Mouse (Mus musculus): ENCODE measurements at regions not wholly inside any gene's neighbourhood (a gene's known extent, or its start where the extent isn't known, plus 50 kb on each side); places are given as distances from the start of the nearest gene placed in this dataset.
"Not testable (repeated sequence)": the region's sequence is repeated elsewhere in the genome, so short reads cannot be mapped to it uniquely, and the experiment has no call there.

DNA sequence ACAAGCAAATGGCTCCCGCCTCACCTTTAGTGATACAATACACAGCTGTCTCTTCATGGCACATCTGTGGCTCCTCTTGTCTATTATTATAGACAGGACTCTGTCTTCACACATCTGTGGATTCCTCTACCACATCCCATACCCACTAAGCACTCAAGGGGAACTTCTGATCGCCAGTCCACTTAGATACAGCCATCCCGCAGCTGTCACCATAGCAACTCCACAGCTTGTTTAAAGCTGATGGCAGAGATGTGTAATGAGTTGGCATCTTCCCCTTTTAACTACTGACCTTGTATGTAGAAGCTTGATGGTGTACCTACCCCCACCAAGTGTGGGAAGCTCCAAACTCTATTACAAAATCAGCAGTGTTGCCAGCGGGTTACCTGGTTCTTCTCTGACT lies 109.5 kb upstream of the Pfn2 start:
- DNase-seq (ENCODE audit: low spot score): no peak

DNA sequence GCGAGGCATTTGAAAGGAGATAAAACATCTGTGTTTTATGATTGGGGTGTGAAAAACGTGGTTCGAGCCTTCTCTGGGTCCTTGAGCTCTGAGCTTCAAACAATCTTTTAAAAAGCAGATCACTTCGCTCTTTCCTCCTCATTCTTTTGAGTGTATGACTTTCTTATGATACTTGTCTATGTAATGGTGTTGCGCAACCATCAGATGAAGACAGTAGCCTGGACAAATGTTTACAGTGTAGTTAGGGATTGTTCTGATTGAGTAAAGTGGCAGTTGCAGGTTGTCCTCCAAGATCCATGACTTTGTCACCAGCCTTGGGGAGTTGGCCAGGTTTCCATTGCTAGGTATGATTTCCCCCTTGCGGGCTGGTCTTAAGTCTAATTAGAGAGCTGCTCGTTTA lies 116.1 kb upstream of the Pfn2 start:
- DNase-seq (ENCODE audit: low spot score): no peak

DNA sequence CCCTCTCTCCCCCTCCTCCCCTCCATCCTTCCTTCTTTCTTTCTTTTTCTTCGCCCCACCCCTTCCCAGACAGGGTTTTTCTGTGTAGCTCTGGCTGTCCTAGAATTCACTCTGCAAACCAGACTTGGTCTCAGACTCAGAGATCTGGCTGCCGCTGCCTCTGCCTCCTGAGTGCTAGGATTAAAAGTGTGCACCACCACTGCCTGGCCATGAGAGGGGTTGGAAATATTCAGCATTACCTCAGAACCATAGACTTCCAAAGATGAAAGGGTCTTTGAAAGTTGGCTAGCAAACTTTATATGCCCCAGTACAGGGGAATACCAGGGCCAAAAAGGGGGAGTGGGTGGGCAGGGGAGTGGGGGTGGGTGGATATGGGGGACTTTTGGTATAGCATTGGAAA lies 122.7 kb upstream of the Pfn2 start:
- DNase-seq (ENCODE audit: low spot score): not testable (repeated sequence)

DNA sequence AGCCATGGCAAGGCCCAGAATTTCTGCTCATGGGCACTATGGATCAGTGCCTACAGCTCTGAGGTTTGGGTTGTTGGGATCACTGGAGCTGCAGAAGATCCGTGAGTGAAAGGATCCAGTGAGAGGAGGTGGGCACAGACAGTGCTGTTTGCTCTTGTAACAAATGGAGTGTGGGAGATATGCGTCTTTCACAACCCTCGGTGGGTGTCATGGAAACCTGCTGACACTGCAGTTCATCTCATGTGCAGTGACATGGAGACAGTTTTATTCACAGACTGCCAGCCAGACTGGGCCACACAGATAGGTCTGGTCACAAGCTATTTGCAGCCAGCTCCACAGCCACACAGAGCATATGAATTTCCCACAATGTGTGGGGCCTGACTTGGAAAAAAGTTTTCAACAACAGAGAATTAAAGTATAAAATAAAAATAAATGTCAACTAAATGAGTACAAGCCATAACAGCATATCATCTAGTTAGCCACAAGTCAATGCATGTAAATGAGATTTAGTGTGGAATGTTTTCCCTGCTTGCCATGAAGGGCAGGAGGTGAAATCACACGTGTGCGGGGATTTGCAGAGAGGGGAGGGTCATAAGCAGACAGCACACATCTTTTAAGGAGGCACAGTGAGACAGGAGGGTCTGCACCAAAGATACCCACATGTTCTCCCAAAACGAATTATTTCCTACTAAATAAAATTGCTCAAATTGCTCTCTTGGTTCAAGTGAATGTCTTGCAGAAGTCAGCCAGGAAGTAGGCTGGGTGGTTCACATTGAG lies 124.8 kb upstream of the Pfn2 start:
- no peak for DNase-seq (ENCODE audit: low spot score)

DNA sequence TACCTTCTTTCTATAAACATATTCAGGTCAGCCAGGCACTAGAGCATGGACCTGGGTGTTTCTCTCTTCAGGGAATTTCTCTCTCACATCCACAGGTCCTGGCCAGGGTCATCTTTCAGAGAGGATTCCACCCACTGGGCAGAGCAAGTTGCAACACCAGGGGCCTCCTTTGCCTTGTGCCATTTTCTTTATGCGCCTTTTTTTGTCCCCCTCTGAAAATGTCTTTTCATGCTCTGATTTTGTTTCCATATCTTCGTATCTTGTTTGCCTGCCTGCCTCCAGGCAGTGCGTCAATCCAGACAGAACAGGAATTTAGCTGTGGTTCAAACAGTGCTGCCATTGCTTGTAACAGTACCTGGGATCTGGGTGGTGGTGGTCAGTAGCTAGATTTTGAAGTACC lies 125.7 kb upstream of the Pfn2 start:
- DNase-seq (ENCODE audit: low spot score): no peak

DNA sequence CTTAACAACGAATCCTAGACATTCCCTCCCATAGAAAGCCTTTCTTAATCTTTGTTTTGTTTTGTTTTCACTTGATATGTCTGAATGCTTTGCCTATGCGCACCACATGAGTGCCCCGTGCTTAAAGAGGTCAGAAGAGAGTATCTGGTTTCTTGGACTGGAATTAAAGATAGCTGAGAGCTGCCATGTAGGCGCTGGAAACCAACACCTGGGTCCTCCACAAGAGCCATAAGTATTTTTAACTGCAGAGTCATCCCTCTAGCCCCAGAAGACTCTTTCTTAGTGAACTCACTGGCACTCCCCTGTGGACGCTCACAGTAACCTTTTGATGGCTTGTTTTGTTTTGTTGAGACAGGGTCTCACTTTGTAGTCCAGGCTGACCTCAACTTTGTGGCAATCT lies 127.5 kb upstream of the Pfn2 start:
- DNase-seq (ENCODE audit: low spot score): no peak

DNA sequence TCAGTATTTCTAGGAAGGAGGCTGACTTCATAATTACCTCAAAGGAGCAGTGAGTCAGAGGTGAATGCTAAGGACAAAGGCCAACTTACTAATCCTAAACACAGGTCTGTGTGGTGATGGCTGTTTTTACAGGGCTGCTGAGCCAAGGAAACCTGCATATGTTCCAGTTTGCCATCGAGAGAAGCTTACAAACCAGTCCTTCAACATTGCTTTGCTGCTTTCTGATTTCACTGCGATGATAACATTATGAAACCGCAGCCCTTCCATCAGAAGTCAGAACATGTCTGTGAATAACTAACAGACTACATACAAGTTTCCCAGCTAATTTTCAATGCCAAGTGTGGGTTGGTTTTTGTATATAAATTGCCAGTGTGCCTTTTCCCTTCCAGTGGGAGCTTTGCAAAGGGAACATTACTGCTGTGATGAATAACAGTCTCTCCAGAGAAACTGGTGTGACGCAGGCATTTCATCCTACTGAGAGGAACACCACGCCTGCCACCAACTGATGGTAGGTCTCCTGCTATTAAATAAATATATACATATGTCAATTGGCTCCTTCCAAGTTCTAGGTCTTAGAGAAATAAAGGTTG lies 128.9 kb upstream of the Pfn2 start:
- no peak for DNase-seq (ENCODE audit: low spot score)

DNA sequence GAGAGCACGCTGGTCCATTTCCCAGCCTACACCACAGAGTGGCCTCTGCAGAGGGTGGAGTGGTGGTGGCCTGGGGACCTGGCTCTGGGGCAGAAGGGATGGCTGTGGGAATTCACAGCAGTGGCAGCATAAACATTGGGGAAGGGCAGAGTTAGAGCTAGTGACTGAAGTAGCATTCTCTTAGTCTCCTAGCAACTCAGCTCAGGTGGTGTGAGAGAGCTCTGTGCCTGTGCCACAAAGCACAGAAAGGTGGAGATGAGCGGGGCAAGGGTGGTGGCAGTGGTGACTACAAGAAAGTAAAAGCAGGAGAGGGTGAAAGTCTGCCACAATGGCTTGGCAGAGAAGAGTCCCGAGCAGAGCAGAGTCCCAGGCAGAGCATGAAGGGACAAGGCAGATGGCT lies 140.3 kb upstream of the Pfn2 start:
- no peak for DNase-seq (ENCODE audit: low spot score)

DNA sequence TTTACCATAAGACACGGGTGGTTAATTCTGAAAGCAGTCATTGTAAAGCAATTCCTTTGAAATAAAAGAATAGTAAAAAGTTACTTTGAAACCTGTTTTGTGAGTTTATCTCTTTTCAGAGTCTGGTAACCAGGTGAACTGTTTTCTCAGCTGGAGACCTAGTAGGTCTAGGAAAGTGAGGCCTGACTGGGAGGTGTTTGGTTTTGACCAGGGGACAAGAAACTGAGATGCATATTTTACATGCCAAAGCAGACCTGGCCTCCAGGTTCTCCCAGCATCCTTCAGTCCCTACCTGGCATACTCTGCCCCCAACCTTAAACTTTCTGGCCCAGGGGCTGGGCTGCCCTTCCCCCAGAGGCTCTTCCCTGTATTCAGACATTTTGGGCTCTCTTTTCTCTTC lies 142.9 kb upstream of the Pfn2 start:
- no peak for DNase-seq (ENCODE audit: low spot score)

DNA sequence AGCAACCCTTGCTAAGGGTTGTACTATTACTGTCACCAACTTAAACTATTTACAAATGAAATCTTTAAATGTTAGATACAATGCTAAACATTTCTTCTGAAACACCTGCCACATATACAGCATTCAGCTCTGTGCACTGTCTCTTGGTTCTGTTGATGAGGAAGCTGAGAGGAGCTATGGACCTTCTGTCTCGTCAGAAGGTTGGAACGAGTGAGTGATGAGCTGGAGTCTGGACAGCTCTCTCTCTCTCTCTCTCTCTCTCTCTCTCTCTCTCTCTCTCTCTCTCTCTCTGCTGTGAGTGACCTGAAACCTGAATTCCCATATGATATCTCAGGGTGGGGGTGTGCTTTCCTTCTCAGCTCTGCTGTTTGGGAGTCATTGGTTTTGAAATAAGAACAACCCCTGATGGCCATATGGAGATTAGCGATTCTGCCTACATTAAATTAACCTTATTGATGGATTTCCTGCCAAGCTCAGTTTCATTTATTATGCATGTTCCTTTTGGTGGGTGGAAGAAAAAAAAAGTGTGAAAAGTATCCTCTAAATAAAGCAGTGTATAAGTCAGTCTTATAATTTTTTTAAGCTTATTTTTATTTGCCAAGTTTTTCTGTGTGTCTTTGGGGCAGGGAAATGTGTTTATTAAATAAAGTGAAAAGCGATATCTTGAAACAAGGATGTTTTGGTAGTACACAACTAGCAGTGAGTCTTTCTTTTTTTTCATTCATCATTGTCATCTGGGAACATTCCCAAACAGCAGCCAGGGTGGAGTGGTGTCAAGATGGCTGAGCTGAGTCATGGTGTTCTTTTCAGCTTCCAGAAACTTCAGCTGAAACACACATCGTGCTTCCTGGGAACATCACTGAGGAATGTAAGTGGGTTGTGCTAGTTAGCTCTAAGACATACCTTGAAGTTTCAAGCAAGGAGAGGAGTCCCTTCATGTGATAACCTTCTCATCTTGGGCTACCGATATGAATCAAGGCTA lies 150.5 kb upstream of the Pfn2 start:
- DNase-seq (ENCODE audit: low spot score): no peak

DNA sequence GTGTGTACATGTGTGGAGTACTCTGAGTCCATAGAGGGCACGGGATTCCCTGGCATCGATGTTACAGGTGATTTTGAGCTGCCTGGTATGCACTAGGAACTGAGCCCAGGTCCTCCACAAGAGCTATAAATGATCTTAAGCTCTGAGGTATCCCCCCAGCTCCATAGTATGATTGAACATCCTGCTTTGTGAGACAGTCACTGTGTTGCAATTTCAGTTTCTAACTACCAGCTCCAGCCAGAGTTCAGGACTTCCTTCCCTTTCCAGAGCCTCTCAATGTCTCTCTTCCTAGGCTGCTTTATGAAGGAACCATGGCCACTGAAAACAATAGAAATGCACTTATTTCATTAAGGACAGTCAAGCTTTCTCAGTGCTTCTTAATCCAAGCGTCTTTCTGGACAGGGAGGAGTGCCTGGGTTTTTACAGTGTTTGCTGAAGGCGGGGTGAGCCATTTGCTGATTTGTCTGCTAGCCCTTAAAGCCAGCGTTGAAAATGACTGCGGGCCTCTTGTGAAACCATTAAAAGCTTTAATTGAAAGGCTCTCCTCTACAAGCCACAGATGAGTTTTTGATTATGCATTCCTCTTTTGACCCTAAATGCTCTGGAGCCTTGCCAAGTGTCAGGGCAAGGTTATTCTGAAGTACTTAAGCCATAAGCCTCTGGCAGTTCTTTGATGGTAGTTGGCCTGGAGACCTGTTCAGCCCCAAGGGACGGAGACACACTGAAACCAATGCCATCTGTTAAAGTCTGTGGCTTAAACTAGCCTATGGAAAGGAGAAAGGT lies 155.1 kb upstream of the Pfn2 start:
- no peak for DNase-seq (ENCODE audit: low spot score)

DNA sequence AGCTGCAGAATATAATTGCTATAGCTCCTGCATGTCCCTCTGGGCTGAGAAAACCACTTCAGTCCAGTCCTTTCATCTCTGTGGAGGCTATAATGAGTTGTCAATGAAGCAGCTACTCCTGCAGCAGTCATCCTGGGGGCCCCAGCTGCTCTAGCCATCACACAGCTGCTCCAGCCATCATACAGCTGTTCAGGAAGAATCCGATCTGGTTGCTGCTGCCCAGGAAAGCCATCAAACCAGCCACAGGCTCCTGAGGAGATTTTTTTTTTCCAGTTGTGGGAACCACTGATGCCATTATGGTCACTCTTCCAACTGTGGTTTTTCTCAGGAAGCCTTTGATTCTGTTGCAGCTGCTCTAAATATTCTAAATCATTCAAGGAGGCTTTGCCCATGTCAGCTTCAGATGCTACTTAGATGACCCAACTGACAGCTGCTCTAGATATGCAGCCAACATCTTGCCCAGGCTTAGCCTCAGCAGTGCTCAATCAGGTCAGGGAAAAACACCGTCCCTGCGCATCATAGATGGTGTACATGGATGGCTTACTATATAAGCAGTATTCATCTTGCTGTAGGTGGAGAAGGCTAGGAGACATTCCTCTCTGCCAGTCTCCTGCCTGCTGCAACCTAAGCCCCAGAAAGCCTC lies 177.0 kb upstream of the Pfn2 start:
- DNase-seq (ENCODE audit: low spot score): no peak

DNA sequence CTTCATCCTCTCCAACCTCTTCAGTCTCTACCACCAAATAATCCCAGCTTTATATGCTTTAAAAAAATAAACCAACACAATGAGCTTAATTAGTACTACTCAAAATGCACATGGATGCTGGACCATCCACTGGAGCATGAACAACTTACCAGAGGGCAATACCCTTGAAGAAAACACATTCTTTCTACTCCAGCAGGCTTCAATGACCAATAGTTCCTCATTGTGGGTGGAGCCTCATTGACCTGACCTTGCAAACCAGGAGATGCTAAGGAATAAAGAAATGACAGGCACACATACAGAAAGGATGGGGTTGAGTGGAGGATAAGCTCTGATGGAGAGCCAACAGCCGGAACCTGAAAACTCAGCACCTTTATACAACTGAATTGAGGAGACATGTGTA lies 201.7 kb upstream of the Pfn2 start:
- no peak for DNase-seq (ENCODE audit: low spot score)

DNA sequence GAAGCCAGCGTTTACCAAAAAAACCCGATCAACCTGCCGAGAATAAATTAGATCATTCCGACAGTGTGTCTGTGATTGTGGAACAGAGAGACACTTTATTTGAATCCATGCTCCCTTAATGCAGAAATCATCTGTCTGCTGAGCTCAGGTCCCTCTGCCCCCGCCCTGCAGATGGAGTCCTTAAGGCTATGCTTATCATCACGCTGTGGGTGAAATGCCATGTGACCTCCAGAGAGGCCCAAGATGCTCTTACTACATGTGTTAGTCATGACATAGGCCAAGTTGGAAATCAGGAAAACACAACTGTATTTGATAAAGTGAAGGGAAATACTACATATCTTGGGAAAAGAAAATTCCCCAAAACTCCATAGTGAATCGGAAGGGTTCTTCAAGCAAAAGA lies 206.8 kb upstream of the Pfn2 start:
- no peak for DNase-seq (ENCODE audit: low spot score)

DNA sequence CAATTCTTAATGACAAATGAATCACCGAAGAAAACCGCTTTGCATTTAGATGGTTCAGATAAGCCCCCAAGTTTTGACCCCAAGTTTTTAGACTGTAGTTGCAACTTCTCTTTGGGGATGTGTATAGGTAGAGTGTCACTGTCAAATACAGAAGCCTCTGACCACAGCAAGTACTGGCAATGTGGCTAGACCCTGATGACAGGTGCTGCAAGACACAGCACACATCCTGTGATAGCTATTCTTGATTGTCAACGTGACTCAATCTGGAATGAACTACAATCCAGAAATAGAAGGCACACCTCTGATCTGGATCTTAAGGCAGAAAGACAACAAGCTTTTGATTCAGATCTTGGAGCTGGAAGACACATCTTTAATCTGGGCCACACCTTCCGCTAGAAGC lies 207.3 kb upstream of the Pfn2 start:
- no peak for DNase-seq (ENCODE audit: low spot score)

DNA sequence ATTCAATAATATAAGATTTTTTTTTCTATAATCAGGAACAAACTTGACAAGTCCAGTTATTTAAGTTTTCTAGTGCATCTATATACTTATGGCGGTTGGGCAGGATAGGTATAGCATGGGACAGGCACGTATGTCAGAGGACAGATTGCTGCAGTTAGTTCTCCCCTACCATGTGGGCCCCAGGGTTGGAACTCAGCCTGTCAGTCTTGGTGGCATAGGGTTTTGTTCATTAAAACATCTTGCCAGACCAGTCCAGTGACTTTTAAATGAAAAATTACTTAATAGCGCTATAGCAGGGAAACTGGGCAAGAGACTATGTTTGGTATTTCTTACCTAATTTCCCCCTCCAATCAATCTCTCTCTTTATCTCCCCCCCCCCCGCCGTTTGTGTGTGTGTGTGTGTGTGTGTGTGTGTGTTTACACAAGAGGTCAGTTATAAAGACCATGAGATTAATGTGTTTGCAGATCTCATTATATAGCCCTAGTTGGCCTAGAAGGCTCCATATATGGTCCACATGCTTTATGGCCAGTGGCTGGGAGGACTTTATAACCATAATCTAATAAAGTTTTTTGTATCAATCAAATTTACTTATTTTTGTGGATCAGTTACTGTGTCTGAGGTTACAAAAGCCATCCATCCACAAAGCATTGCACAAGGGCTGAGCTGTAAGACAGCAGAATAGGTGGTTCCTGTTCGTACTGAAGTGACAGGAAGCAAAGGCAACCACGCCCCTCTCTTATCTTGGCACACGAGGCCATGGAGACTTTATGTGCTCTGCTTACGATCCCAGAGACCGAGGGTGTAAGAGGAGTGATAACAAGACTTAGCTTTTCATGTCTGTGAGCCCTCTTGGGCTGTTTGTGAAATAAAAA lies 208.5 kb upstream of the Pfn2 start:
- DNase-seq (ENCODE audit: low spot score): no peak

DNA sequence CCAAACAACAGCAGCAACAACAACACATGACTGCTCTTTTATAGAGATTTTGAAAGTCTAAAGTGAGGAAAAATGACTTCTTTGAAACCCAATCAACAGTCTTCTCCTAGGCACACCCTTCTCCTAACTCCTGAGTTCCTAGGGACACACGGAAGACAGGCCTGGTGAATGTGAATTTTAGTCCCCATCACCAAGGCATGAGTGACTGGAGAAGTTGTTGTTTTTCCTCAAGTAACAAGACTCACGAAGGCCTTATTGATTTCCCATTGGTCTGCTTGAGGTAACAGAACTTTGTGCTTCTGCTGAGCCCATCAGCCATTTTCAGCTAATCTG lies 209.2 kb upstream of the Pfn2 start:
- no peak for DNase-seq (ENCODE audit: low spot score)

DNA sequence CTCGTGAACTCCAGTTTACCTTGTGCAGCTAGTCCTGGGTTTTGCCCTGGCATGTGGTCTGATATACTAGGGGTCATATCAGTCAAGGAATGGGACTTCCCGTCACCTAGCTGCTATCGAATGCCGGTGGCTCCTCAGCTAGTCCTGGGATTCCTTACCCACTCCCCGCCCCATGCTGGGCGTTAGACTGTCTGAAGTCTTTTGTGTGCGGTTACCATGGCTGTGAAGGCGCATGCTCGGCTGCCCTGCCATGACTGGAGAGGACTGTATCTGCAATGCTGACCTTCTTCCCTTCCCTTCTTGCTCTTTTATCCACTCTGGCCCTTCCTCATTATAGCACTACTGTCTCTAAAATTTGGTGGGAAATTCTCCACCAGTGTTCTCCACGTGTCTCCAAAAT lies 210.3 kb upstream of the Pfn2 start:
- no peak for DNase-seq (ENCODE audit: low spot score)

DNA sequence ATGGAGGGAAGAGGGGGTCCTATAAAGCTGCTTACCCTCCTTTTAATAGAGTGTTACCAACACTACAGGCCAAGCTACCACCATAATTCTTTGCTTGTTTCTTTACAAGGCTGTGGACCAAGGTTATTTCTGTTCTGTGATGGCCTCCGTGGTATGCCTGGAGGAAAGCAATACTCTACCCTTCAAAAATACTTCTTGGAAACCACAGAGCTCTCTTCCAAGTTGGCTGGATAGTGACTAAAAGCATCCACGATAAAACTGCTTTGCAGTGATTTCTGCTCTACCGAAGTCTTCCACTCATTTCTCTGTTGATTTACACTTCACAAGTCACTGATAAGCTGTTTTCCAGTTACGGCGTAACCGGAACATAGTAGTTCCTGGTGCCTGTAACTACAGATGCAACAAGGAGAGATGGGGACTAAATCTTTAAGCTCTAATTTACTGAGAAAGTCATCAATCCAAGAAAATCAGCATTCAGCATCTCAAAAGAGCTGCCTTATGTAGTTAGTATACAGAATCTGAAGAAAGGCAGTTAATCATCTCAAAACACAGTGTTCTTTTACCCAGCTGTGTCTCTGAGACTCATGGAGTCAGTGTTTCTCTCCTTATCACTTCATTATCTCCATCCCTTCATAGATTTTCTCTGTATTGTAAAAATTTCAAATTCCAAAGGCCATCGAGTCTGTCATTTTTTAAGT lies 216.1 kb upstream of the Pfn2 start:
- no peak for DNase-seq (ENCODE audit: low spot score)

DNA sequence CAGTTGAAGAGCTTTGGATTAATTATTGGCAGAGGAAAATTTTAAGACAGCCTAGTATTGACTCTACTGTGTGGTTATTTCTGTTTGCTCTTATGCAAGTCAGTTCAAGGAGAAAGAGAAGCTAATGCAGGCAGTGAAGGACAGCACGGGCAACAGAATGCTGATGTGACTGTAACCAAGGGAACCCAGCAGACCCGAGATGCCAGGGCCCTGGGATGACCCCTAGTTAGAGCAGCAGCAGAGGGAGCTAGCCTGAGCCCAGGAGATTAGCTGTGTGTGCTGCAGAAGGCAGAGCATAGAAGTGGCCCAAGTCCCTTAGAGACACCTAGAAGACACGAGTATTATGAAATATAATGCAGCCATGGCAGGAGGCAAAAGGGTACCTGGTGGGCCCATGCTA lies 223.7 kb upstream of the Pfn2 start:
- DNase-seq (ENCODE audit: low spot score): no peak
